Mouse (Mus musculus): ENCODE results near the gene Capn9.

DNA sequence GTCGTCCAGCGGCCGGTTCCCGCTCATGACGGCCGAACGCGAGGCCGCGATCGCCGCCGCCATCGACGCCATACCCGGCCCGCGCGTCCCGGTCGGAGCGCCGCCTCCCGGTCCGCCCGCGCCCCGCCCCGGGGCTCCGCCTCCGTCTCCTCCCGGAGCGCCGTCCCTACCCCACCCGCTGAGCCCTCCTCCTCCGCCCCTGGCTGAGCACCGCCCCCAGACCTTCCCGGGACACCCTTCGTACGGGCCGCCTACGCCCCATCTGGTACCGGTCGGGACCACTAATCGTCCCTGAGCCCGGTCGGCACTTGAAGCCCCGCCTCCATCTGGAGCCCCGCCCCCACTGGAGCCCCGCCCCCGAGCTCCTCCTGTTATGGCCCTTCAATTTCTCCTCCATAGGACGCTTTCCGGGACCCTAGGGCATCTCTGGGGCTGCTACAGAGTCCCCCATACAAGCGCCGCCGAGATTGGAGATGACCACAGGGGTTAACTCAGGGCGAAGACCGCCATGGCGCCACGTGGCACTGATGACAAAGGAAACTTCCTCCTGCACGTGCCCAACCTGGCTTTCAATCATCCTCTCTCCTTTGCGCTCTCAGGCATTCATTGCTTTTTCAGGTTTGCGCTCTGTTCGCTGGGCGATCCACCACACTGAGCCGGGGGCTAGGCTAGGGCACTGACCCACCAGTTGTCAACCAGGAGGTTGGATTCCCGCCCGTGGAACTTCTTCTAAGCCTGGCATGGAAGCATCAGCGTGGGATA is 87.4 kb downstream of the Capn9 start, which contains the start of gene 2310022B05Rik:
- no peak for TF ChIP-seq CTCF (IDR thresholded peaks at IDR 0.05; ENCODE audit: low read depth, low read length)
- no peak for TF ChIP-seq POLR2A (IDR thresholded peaks at IDR 0.05; ENCODE audit: borderline replicate concordance, low read depth, low read length)
